Mouse (Mus musculus) heart, adult 2 months (tissue): ENCODE data around the gene Glis3. TPM values are rescaled to one million over a fixed set of nuclear protein-coding genes. Genes with fewer than 3 reads are reported as not detected.

Experiments used
- DNase-seq, 2 experiments: peaks; one replicate each; pipeline ENCODE4 v3.0.0; 2021
- H3K27ac ChIP-seq: fragments of 200-600 bp; 2 replicates; pipeline ENCODE4 v1.8.1; 2022
- H3K27me3 ChIP-seq: fragments of 200-500 bp; 2 replicates; pipeline ENCODE4 v1.6.1; 2012; ENCODE audit warnings: mild to moderate bottlenecking, low read length, inconsistent platforms, mixed read lengths; ENCODE audit not compliant: control insufficient read depth, insufficient read depth
- H3K36me3 ChIP-seq: fragments of 200-500 bp; 2 replicates; pipeline ENCODE4 v1.6.1; 2012; ENCODE audit warnings: low read length, inconsistent platforms; ENCODE audit not compliant: control insufficient read depth, insufficient read depth
- H3K4me1 ChIP-seq: fragments of 200-500 bp; 2 replicates; pipeline ENCODE4 v1.6.1; 2011; ENCODE audit warnings: low read length; ENCODE audit not compliant: control insufficient read depth, insufficient read depth
- H3K4me3 ChIP-seq: fragments of 200-600 bp; 2 replicates; pipeline ENCODE4 v1.8.1; 2022
- H3K79me2 ChIP-seq: fragments of 200-500 bp; replicated peaks from 2 replicates; pipeline ENCODE4 v1.6.1; 2012; ENCODE audit warnings: mild to moderate bottlenecking, inconsistent platforms, low read length, moderate library complexity, mixed read lengths; ENCODE audit not compliant: control insufficient read depth, insufficient read depth
- H3K9ac ChIP-seq: fragments of 200-500 bp; 2 replicates; pipeline ENCODE4 v1.6.1; 2012; ENCODE audit warnings: low read depth, mild to moderate bottlenecking, control low read depth, inconsistent platforms, low read length, mixed read lengths
- CTCF ChIP-seq: fragments of 200-600 bp; IDR thresholded peaks from 2 replicates; pipeline ENCODE4 v1.8.1; 2022; ENCODE audit warnings: antibody characterized with exemption, mild to moderate bottlenecking, moderate library complexity
- EP300 ChIP-seq: fragments of 200-500 bp; IDR thresholded peaks from 2 replicates; pipeline ENCODE4 v1.6.1; 2011; ENCODE audit warnings: low read depth, low read length, control low read depth; ENCODE audit not compliant: insufficient read depth
- POLR2A ChIP-seq: fragments of 200-500 bp; IDR thresholded peaks from 2 replicates; pipeline ENCODE4 v1.6.1; 2011; ENCODE audit warnings: mild to moderate bottlenecking, low read depth, low read length, control low read depth; ENCODE audit not compliant: insufficient read depth
- WGBS: fragments of 180-500 bp; shearing (Covaris S2); methylation state at CpG from one replicate; pipeline ENCODE4 v1.1.7; 2018; 5-methylcytosine and 5-hydroxymethylcytosine counted together
- intact Hi-C: fragments of 180-260 bp; cut with DNase I; formaldehyde crosslinking; loops from one replicate; pipeline ENCODE4 v1.15.1; 2025
- polyA plus RNA-seq: library from polyadenylated mRNA; depleted of rRNA; stranded (reverse); fragments of >200 nt; gene quantifications from 2 replicates; pipeline ENCODE4 v1.2.3, GENCODE M21; 2012
- total RNA-seq, 2 experiments: library from RNA; stranded (reverse); gene quantifications; 2 replicates each; pipeline ENCODE4 v1.2.3; 2021

Gene Glis3
- total and polyA plus RNA-seq, 3 experiments: 0.55 to 1.3 (median 1.1) TPM

- WGBS: 63% methylated on average over 4 of the region's 4 CpGs
- Histone ChIP-seq H3K9ac (no peak overlapping the region), H3K36me3 (no peaks in the 10 kb centered on the region), H3K79me2 (no peaks in the 10 kb centered on the region), H3K27ac (no peak overlapping the region), H3K27me3 (no peaks in the 10 kb centered on the region), H3K4me1 (no peaks in the 10 kb centered on the region), H3K4me3 (no peak overlapping the region)
- TF ChIP-seq CTCF: no peak
- no peak for TF ChIP-seq EP300
- no peak for TF ChIP-seq POLR2A
- DNase-seq: no peak
- intact Hi-C loops: no loop called here
Measured at GRCm38 (mm10) chr19:28305510-28305909, 374.4 kb downstream of the Glis3 start.

- no peak for DNase-seq
- no peak overlapping the region for H3K4me3 ChIP-seq
- H3K4me1 ChIP-seq: no peaks in the 10 kb centered on the region
- no peaks in the 10 kb centered on the region for H3K27me3 ChIP-seq
- intact Hi-C loops: no loop called here
- 78% methylated on average over 2 of the region's 2 CpGs for WGBS
- no peak for TF ChIP-seq CTCF
- no peak for TF ChIP-seq POLR2A
- TF ChIP-seq EP300: no peak
- H3K79me2 ChIP-seq: no peaks in the 10 kb centered on the region
- no peaks in the 10 kb centered on the region for H3K36me3 ChIP-seq
- no peak overlapping the region for H3K9ac ChIP-seq
- H3K27ac ChIP-seq: no peak overlapping the region
Measured at GRCm38 (mm10) chr19:28302831-28303242, 377.0 kb downstream of the Glis3 start.

- DNase-seq: no peak
- TF ChIP-seq EP300 (no peak), POLR2A (no peak), CTCF (no peak)
- 79% methylated on average over 8 of the region's 8 CpGs for WGBS
- H3K36me3 ChIP-seq: no peaks in the 10 kb centered on the region
- intact Hi-C loops: no loop called here
- H3K79me2 ChIP-seq: no peaks in the 10 kb centered on the region
- no peak overlapping the region for H3K9ac ChIP-seq
- H3K4me3 ChIP-seq: no peak overlapping the region
- H3K27me3 ChIP-seq: no peaks in the 10 kb centered on the region
- H3K4me1 ChIP-seq: no peaks in the 10 kb centered on the region
- H3K27ac ChIP-seq: no peak overlapping the region
Measured at GRCm38 (mm10) chr19:28300226-28300625, 379.7 kb downstream of the Glis3 start.

- no peak overlapping the region for H3K9ac ChIP-seq
Measured at GRCm38 (mm10) chr19:28299211-28299775, 380.6 kb downstream of the Glis3 start.

GRCm38 (mm10) chr19:28298669-28299068 lies 381.2 kb downstream of the Glis3 start:
- no peaks in the 10 kb centered on the region for H3K27me3 ChIP-seq
- intact Hi-C loops: no loop called here
- no peak for TF ChIP-seq CTCF
- TF ChIP-seq EP300: no peak
- no peak for TF ChIP-seq POLR2A
- no peaks in the 10 kb centered on the region for H3K79me2 ChIP-seq
- no peak overlapping the region for H3K9ac ChIP-seq
- no peak for DNase-seq
- no peaks in the 10 kb centered on the region for H3K4me1 ChIP-seq
- no peaks in the 10 kb centered on the region for H3K36me3 ChIP-seq
- no peak overlapping the region for H3K27ac ChIP-seq
- 82% methylated on average over 9 of the region's 9 CpGs for WGBS
- no peak overlapping the region for H3K4me3 ChIP-seq

More at GRCm38 (mm10) chr19:28299211-28299775, 380.6 kb downstream of the Glis3 start:
- no peak overlapping the region for H3K27ac ChIP-seq
- no peaks in the 10 kb centered on the region for H3K79me2 ChIP-seq
- H3K27me3 ChIP-seq: no peaks in the 10 kb centered on the region
- no peak for TF ChIP-seq CTCF
- no peak for TF ChIP-seq POLR2A
- no peak for TF ChIP-seq EP300
- H3K36me3 ChIP-seq: no peaks in the 10 kb centered on the region
- no peaks in the 10 kb centered on the region for H3K4me1 ChIP-seq
- no peak overlapping the region for H3K4me3 ChIP-seq
- WGBS: 49% methylated on average over 11 of the region's 11 CpGs
- DNase-seq: no peak
- intact Hi-C loops: no loop called here

GRCm38 (mm10) chr19:28291596-28291995 lies 388.3 kb downstream of the Glis3 start:
- no peak overlapping the region for H3K4me3 ChIP-seq
- H3K9ac ChIP-seq: no peak overlapping the region
- intact Hi-C loops: no loop called here
- H3K27me3 ChIP-seq: no peaks in the 10 kb centered on the region
- DNase-seq: no peak
- TF ChIP-seq EP300 (no peak), POLR2A (no peak), CTCF (no peak)
- 29% methylated on average over 4 of the region's 4 CpGs for WGBS
- no peak overlapping the region for H3K27ac ChIP-seq
- no peaks in the 10 kb centered on the region for H3K79me2 ChIP-seq
- no peaks in the 10 kb centered on the region for H3K4me1 ChIP-seq
- no peaks in the 10 kb centered on the region for H3K36me3 ChIP-seq
